Mouse (Mus musculus) megakaryocyte, embryonic 14.5 days (primary cell): ENCODE results near the gene 9530068E07Rik.

Experiments used
- FLI1 ChIP-seq: IDR thresholded peaks from 2 replicates; pipeline ENCODE4 v1.6.1; 2012; ENCODE audit warnings: low read length, inconsistent platforms, mixed read lengths
- GATA1 ChIP-seq: IDR thresholded peaks from 3 replicates; pipeline ENCODE4 v1.6.1; 2012; ENCODE audit warnings: mixed read lengths, low read length, inconsistent platforms, borderline replicate concordance

- TF ChIP-seq GATA1, result no peak
- TF ChIP-seq FLI1, result no peak
Observed at GRCm38 (mm10) chr11:52366358-52366757, 29.9 kb upstream of the 9530068E07Rik start.
